Mouse (Mus musculus) thymus, adult 2 months (tissue): ENCODE measurements around the gene Tdp1. TPM values are rescaled to one million over a fixed set of nuclear protein-coding genes. Genes with fewer than 3 reads are reported as not detected.

Experiments used
- DNase-seq: peaks from one replicate; pipeline ENCODE4 v3.0.0; 2021
- H3K27ac ChIP-seq: fragments of 200-500 bp; 2 replicates; pipeline ENCODE4 v1.5.1; 2012; ENCODE audit warnings: low read length, control low read depth; ENCODE audit not compliant: control insufficient read depth, insufficient read depth
- H3K27me3 ChIP-seq: fragments of 200-500 bp; 2 replicates; pipeline ENCODE4 v1.6.1; 2012; ENCODE audit warnings: mild to moderate bottlenecking, low read length, moderate library complexity, mixed read lengths; ENCODE audit not compliant: control insufficient read depth, insufficient read depth
- H3K36me3 ChIP-seq: fragments of 200-500 bp; 2 replicates; pipeline ENCODE4 v1.6.1; 2012; ENCODE audit warnings: mild to moderate bottlenecking, low read length, moderate library complexity; ENCODE audit not compliant: control insufficient read depth, insufficient read depth
- H3K4me1 ChIP-seq: fragments of 200-500 bp; replicated peaks from 2 replicates; pipeline ENCODE4 v1.6.1; 2012; ENCODE audit warnings: low read length; ENCODE audit not compliant: control insufficient read depth, insufficient read depth
- H3K4me3 ChIP-seq: fragments of 200-500 bp; 2 replicates; pipeline ENCODE4 v1.5.1; 2012; ENCODE audit warnings: mild to moderate bottlenecking, low read length, control low read depth, moderate library complexity; ENCODE audit not compliant: control insufficient read depth, insufficient read depth
- CTCF ChIP-seq: fragments of 200-500 bp; IDR thresholded peaks from 2 replicates; pipeline ENCODE4 v1.5.1; 2012; ENCODE audit warnings: mild to moderate bottlenecking, control low read depth, low read length, moderate library complexity, borderline replicate concordance; ENCODE audit not compliant: control insufficient read depth, poor library complexity, insufficient read depth; ENCODE audit errors: extremely low read depth
- POLR2A ChIP-seq: fragments of 200-500 bp; IDR thresholded peaks from 2 replicates; pipeline ENCODE4 v1.6.1; 2012; ENCODE audit warnings: mild to moderate bottlenecking, low read length, control low read depth, moderate library complexity; ENCODE audit not compliant: control insufficient read depth, poor library complexity, insufficient read depth; ENCODE audit errors: extremely low read depth
- WGBS: fragments of 180-500 bp; shearing (Covaris S2); methylation state at CpG from one replicate; pipeline ENCODE4 v1.1.7; 2018; 5-methylcytosine and 5-hydroxymethylcytosine counted together
- polyA plus RNA-seq: library from polyadenylated mRNA; depleted of rRNA; stranded (reverse); fragments of >200 nt; gene quantifications from 2 replicates; pipeline ENCODE4 v1.2.3, GENCODE M21; 2012; rRNA removed

The Tdp1 gene
- polyA plus RNA-seq, 1 experiment = 33.9 TPM

DNA sequence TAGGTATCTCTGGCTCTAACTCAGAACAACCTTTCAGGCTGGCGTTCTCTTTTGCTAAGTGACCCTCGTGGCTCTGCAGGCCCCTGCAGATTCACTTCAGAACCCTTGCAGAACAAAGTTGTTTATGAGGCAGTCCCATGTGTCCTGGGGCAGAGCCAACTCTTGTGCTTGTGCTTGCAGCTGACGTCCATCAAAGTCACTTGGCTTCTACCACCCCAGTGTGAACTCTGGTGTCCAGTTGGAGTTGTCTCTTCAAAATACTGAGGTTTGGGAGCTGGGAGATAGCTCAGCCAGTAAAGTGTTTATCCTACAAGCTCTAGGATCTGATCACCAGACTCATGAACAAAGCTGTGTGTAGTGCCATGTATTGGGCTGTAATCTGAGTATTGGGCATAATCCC lies 117.6 kb downstream of the Tdp1 start:
- H3K36me3 ChIP-seq = no peaks in the 10 kb centered on the region
- TF ChIP-seq POLR2A (no peak), CTCF (no peak)
- no peaks in the 10 kb centered on the region for H3K4me1 ChIP-seq
- 88% methylated on average over 3 of the region's 3 CpGs for WGBS
- H3K27ac ChIP-seq = no peak overlapping the region
- no peak for DNase-seq
- H3K4me3 ChIP-seq = no peak overlapping the region
- H3K27me3 ChIP-seq = no peaks in the 10 kb centered on the region

DNA sequence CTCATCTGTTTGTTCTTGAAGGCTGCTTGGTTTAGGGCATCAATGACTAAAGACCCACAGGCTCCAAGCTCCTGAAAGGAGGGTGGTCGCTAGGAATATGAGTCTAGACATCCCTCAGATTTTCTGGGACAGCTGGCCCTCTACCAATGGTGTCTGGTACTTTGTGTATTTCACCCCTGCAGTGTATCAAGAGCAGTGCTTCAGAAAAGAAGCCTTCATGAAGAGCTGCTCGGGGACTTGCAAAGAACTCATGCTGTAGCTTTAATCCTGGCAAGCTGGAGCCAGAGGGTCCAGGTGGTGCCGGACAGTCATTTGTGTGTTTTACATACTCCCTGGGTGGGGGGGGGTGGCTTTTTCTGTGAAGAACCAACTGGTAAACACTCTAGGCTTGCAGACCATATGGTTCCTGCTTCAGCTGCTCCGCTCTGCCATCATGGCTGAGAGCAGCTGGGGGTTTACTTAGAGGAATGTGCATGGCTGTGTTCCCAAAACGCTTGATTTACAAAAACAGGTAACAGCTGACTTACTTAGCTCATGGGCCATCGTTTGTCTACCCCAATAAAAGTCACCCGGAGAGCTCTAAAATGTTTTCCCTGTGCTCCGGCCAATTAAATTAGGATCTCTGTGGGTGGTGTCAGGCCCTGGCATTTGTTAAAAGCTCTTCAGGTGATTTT lies 118.7 kb downstream of the Tdp1 start:
- TF ChIP-seq POLR2A (no peak), CTCF (no peak)
- Histone ChIP-seq H3K27me3 (no peaks in the 10 kb centered on the region), H3K4me3 (no peak overlapping the region), H3K4me1 (no peaks in the 10 kb centered on the region), H3K27ac (no peak overlapping the region), H3K36me3 (no peaks in the 10 kb centered on the region)
- 83% methylated on average over 8 of the region's 8 CpGs for WGBS
- DNase-seq = no peak

Other genes starting within 250 kb of the Tdp1 start
- 2.2 and 2.4 TPM in 2 replicates for gene Efcab11, start 78 bp upstream of the Tdp1 start, polyA plus RNA-seq
- gene Kcnk13, start 80.0 kb downstream of the Tdp1 start, polyA plus RNA-seq = 0.90 and 1.1 TPM in 2 replicates
- gene Psmc1, start 225.6 kb downstream of the Tdp1 start, polyA plus RNA-seq = 45.3 and 46.8 TPM in 2 replicates